Mouse (Mus musculus): ENCODE measurements around the gene Gm21693.
"Not testable (repeated sequence)": the region's sequence is repeated elsewhere in the genome, so short reads cannot be mapped to it uniquely, and the experiment has no call there.

Gene Gm21693

GRCm38 (mm10) chrY:3345229-3345628 is at the start of gene Gm21693:
TSS of gene Gm21693 (minus strand) at chrY:3345329.
- not testable (repeated sequence) for DNase-seq

- DNase-seq = peak; percentile 12
These were observed 4.5 kb downstream of the Gm21693 start for GRCm38 (mm10) chrY:3340661-3341060.

- DNase-seq = not testable (repeated sequence)
These were observed 38.8 kb downstream of the Gm21693 start, which contains the start of gene Gm21677 for GRCm38 (mm10) chrY:3306349-3306748. TSS of gene Gm21677 (minus strand) at chrY:3306449.
